ENCODE assay signal across 8 mouse cellular contexts in genomic region chr2:5844181-5844872, GRCm38 (mm10). TPM values are rescaled to one million over a fixed set of nuclear protein-coding genes. Genes with fewer than 3 reads are reported as not detected.
DNase-seq lines count a peak whose midpoint lies in the region; ATAC-seq and TF ChIP-seq lines count a peak whose summit lies in the region.

No protein-coding gene starts in this region.

- WGBS in limb, embryonic 15.5 days = 4% methylated on average over 23 of the region's 23 CpGs
- WGBS in stomach, postnatal 0 days = 4% methylated on average over 23 of the region's 23 CpGs

- DNase-seq in embryo, embryonic 10 days (ENCODE audit: low spot score) = peak; percentile 30
- no peak for DNase-seq in embryo, embryonic 11 days
- peak; percentile 24 for DNase-seq in urinary bladder, adult 2 months (ENCODE audit: low spot score)
- no peak for DNase-seq in urinary bladder, postnatal 14 days (ENCODE audit: low spot score)
- no peak for DNase-seq in stomach, postnatal 0 days (ENCODE audit: low spot score)
- DNase-seq in right cerebral cortex, postnatal 36 days (ENCODE audit: low spot score in 2 of 2) = no peak

- H3K4me3 ChIP-seq in limb, embryonic 15.5 days = peak overlapping the region; percentile 75
- peak overlapping the region; percentile 76 for H3K4me3 ChIP-seq in stomach, postnatal 0 days (ENCODE audit: low read depth, low read length)

- TF ChIP-seq CTCF in stomach, postnatal 0 days (IDR thresholded peaks at IDR 0.05; ENCODE audit: low read depth) = 0 out of 2 replicates have a peak, but pooled peaks have one; percentile 6

- H3K27ac ChIP-seq in limb, embryonic 15.5 days = peak overlapping the region; percentile 94
- H3K27ac ChIP-seq in stomach, postnatal 0 days (replicated peaks) = peak overlapping the region; percentile 95

- ATAC-seq in limb, embryonic 15.5 days (ENCODE audit: insufficient number of reproducible peaks, low FRiP score, low TSS enrichment, low read depth) = 0 out of 2 replicates have a peak, but pooled peaks have one; percentile 9
- peak; percentile 48 for ATAC-seq in stomach, postnatal 0 days (ENCODE audit: low FRiP score, low TSS enrichment)
- no peak; the same call in 1 of the 2 replicates for ATAC-seq in granulocyte monocyte progenitor cell, adult 5-6 weeks (replicated peaks; ENCODE audit: poor library complexity, severe bottlenecking)

- H3K9me3 ChIP-seq in limb, embryonic 15.5 days = no peaks in the 10 kb centered on the region
- no peaks in the 10 kb centered on the region for H3K9me3 ChIP-seq in stomach, postnatal 0 days (ENCODE audit: control insufficient read depth, low read length)

- TF ChIP-seq EP300 in stomach, postnatal 0 days (optimal IDR thresholded peaks at IDR 0.05) = no peak

- H3K4me1 ChIP-seq in limb, embryonic 15.5 days = peaks cover 7% of the 10 kb centered on the region; the same call in 1 of the 2 replicates
- no peaks in the 10 kb centered on the region for H3K4me1 ChIP-seq in stomach, postnatal 0 days (replicated peaks; ENCODE audit: control insufficient read depth, insufficient read depth)

- no peaks in the 10 kb centered on the region for H3K27me3 ChIP-seq in limb, embryonic 15.5 days
- no peaks in the 10 kb centered on the region for H3K27me3 ChIP-seq in stomach, postnatal 0 days (ENCODE audit: control insufficient read depth, insufficient read depth, low read length)

- H3K4me2 ChIP-seq in limb, embryonic 15.5 days = peak overlapping the region; percentile 41
- H3K4me2 ChIP-seq in stomach, postnatal 0 days (replicated peaks; ENCODE audit: low read depth) = peak overlapping the region; percentile 71

- H3K9ac ChIP-seq in limb, embryonic 15.5 days = peak overlapping the region; percentile 73
- H3K9ac ChIP-seq in stomach, postnatal 0 days (ENCODE audit: low read length) = peak overlapping the region; percentile 80

- H3K36me3 ChIP-seq in limb, embryonic 15.5 days = peaks cover 36% of the 10 kb centered on the region
- peaks cover 4% of the 10 kb centered on the region; the same call in 1 of the 2 replicates for H3K36me3 ChIP-seq in stomach, postnatal 0 days (ENCODE audit: control insufficient read depth, insufficient read depth, low read length)

RNA-seq across cellular contexts. Expression of gene Nudt5, which starts 0.5 kb away (rescaled TPM):
- 17.6 and 25.1 TPM in 2 replicates for polyA plus RNA-seq in urinary bladder, adult 2 months (2012; rRNA removed)
- 66.3 and 67.1 TPM in 2 replicates for polyA plus RNA-seq in limb, embryonic 15.5 days (2015; fragmentation: Nextera tagmentation; extraction: Ambion mirVana)
- polyA plus RNA-seq in stomach, postnatal 0 days (2015; fragmentation: Nextera tagmentation; extraction: Ambion mirVana) = 27.2 and 29.1 TPM in 2 replicates
- 63.6 and 73.3 TPM in 2 replicates for total RNA-seq in granulocyte monocyte progenitor cell, adult 5-6 weeks (2014; fragmentation: Nextera tagmentation)
- total RNA-seq in granulocyte monocyte progenitor cell, adult 5-6 weeks (2017) = 83.9 and 88.2 TPM in 2 replicates

RNA-seq across cellular contexts. Expression of gene Cdc123, which starts 0.6 kb away (rescaled TPM):
- polyA plus RNA-seq in urinary bladder, adult 2 months (2012; rRNA removed) = 90.0 and 101 TPM in 2 replicates
- polyA plus RNA-seq in limb, embryonic 15.5 days (2015; fragmentation: Nextera tagmentation; extraction: Ambion mirVana) = 299 and 323 TPM in 2 replicates
- 168 and 184 TPM in 2 replicates for polyA plus RNA-seq in stomach, postnatal 0 days (2015; fragmentation: Nextera tagmentation; extraction: Ambion mirVana)
- 113 and 134 TPM in 2 replicates for total RNA-seq in granulocyte monocyte progenitor cell, adult 5-6 weeks (2014; fragmentation: Nextera tagmentation)
- total RNA-seq in granulocyte monocyte progenitor cell, adult 5-6 weeks (2017) = 108 and 112 TPM in 2 replicates

RNA-seq across cellular contexts. Expression of gene Gm13199, which starts 18.4 kb away (rescaled TPM):
- polyA plus RNA-seq in urinary bladder, adult 2 months (2012; rRNA removed) = 1.8 and 3.5 TPM in 2 replicates
- polyA plus RNA-seq in limb, embryonic 15.5 days (2015; fragmentation: Nextera tagmentation; extraction: Ambion mirVana) = 1.4 and 1.5 TPM in 2 replicates
- polyA plus RNA-seq in stomach, postnatal 0 days (2015; fragmentation: Nextera tagmentation; extraction: Ambion mirVana) = 0.25 and 0.32 TPM in 2 replicates
- total RNA-seq in granulocyte monocyte progenitor cell, adult 5-6 weeks (2014; fragmentation: Nextera tagmentation) = 7.8 TPM in 1 of 2 replicates, not detected in the other
- total RNA-seq in granulocyte monocyte progenitor cell, adult 5-6 weeks (2017) = not detected in 2 replicates

RNA-seq across cellular contexts. Expression of gene Sec61a2, which starts 50.9 kb away (rescaled TPM):
- 57.6 and 72.1 TPM in 2 replicates for polyA plus RNA-seq in urinary bladder, adult 2 months (2012; rRNA removed)
- polyA plus RNA-seq in limb, embryonic 15.5 days (2015; fragmentation: Nextera tagmentation; extraction: Ambion mirVana) = 75.9 and 80.5 TPM in 2 replicates
- polyA plus RNA-seq in stomach, postnatal 0 days (2015; fragmentation: Nextera tagmentation; extraction: Ambion mirVana) = 19.6 and 21.8 TPM in 2 replicates
- 31.8 and 34.3 TPM in 2 replicates for total RNA-seq in granulocyte monocyte progenitor cell, adult 5-6 weeks (2014; fragmentation: Nextera tagmentation)
- total RNA-seq in granulocyte monocyte progenitor cell, adult 5-6 weeks (2017) = 7.4 and 16.8 TPM in 2 replicates

Comparison
In these comparisons a context has a peak if more than half of its experiments do, and no peak if none do; other contexts are left out.
1. DNase-seq: peak in embryo, embryonic 10 days (single experiment) and urinary bladder, adult 2 months (single experiment); none in embryo, embryonic 11 days (single experiment), urinary bladder, postnatal 14 days (single experiment), stomach, postnatal 0 days (single experiment) and right cerebral cortex, postnatal 36 days (0 of 2).